Mouse (Mus musculus): ENCODE data around the gene Heatr5a.

Heatr5a gene

DNA sequence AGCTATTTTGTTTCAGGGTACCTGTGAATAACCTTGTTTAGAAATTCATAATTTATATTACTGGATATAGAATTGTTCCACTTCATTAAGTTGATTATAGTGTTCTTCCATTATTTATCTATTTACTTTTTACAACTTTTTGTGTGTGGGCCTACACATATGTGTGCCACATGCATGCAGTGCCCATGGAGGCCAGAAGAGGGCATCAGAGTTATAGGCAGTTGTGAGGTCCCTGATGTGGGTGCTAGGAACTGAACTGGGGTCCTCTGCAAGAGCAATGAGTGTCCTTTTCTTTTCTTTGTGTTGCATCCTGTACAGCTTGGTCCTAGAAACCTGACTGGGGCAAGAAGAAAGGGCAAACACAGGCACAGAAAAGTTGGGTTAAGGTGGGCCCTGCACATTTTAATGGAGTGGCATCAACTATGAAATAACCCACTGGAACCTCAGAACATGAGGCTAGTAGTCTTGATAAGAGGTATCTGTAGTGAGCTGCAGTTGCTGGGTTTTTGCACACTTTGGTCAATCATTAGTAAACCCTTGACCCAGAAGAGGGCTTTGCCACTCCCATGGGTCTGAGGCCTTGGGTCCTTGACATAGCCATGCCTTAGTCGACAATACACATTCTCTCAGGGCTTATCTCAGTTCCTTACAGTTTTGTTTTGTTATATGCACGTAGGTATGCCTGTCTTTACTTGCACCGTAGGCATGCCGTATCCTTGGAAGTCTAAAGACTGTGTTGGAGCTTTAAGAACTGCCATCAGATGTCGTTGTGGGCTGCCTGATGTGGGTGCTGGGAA is 1.3 kb upstream of the Heatr5a start:
- DNase-seq (ENCODE audit: low spot score in 2 of 2), result no peak

DNA sequence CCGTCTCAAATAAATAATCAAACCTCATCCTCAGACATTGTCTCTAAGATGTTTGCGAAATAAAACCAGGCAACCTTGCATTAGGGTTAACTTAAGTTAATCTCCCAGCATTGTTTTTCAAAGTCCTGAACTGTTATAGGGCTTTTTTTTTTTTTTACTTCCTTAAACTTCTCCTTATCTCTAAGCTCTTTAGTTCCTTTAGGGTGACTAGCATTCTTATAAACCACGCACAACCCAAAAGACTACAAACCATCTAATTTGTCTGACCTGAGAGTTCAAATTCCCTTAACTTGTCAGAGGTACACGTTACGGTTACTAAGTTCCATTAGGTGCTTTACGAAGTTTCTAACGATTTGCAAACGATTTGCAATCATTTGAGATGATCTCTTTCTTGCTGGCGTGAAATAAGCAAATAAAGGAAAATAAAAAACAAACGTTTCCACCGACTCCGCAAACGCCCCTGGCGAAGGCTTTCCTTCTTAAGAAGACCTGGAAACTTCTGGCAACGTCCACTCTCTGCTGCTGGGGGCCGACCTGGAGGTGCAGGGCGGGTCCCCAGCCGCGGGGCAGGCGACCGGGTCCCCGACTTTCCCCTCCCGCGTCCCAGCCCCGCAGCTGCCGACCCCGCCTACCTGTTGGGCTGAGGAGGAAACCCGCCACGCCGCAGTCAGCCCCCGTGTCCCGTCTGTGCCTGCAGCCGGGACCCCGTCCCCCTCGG is 610 bp downstream of the Heatr5a start:
- DNase-seq (ENCODE audit: low spot score in 2 of 2), result no peak

DNA sequence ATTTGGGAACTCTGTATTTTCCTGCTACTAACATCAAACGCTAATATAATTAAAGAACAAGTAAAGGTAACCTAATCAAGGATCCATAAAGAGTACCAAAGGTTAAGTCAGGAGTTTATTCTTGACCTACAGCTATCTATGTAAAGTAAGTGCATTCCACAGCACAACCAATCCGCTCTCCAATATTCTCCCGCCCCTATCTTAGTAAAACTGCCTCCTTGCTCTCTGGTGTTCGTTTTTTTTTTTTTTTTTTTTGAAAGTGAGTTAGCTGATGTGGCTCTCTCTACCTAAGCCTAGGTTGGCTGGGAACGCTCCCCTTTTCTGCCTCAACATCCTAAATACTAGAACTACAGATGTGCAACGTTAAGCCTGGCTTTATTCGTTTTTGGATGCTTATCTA is 1.2 kb downstream of the Heatr5a start:
- no peak for DNase-seq (ENCODE audit: low spot score in 2 of 2)

DNA sequence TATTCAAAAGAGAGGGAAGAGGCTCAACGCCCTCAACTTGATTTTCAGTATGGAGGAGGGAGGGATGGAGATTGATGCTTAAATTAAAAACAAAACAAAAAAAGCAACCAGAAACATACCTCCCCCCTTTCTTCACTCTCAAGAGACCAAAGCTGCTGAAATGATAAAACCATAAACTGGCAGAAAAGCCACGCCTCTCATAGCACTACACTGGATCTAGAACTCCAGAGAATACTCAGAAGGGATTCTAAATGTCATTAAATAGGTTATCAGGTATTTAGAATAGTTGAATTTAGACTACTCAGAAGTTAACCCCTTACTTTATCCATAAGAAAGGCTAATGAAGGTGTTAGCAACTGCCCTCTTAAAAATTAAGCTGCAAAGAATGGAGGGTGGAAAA is 2.0 kb downstream of the Heatr5a start:
- no peak for DNase-seq (ENCODE audit: low spot score in 2 of 2)

DNA sequence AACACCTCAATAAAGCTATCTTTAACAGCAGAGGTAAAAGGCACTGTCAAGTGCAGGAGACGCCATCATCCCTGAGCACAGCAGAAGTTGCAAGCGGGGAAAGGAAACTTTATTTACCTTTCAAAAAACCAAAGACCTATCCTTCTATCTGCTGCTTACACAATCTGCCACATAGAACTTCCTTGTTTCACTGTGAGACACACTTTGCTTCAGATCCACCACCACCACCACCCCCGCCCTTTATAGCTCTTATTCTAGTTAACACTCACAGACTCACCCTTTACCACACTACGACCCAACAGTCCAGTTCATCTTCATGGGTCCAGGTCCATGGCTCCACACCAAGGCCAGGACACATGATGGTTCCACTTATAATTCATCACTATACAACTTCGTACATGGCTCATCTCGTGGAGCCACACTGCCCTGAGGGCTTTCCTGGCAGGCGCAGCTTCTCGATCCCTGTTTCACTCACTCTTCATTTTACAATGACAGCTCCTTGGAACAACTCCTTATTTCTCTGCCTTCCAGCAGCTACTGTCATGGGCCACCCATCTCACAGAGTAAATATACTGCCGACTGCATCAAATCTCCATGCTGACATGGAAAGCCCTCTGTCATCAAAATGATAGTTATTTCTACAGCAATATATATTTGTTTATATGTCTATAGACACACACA is 3.1 kb downstream of the Heatr5a start:
- DNase-seq (ENCODE audit: low spot score in 2 of 2), result no peak

DNA sequence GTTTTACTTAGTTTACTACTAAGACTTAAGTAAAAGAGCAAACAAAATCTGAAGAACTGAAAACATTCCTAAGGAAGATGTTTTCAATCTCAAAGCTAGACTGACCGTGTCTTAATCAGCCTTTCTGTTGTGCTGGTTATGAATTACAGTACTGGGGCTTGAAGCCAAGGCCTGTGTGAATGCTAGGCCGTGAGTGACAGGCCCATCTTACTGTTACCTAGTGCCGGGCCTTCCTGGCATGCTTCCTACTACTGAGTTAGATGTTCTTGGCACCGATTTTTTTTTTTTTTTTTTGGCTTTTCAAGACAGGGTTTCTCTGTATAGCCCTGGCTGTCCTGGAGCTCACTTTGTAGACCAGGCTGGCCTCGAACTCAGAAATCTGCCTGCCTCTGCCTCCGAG is 13.5 kb downstream of the Heatr5a start:
- no peak for DNase-seq (ENCODE audit: low spot score in 2 of 2)

DNA sequence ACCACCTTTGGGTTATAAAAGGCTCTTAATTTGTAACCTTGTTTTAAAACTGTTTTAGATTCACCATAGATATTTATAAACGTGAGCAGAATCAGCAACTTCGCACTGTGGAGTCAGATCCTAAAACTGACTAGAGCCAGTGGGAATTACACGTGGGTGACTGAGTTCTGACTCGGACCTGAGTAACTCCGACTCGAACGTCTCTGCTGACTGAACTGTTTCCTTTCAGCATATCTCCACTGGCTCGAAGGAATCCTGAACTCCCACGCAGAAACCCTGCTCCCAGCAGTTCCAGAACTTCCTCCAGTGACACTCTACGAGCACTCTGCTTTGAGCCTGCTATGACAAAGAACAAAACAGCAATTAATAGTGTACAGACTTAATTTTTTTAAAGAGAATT is 18.8 kb downstream of the Heatr5a start:
- no peak for DNase-seq (ENCODE audit: low spot score in 2 of 2)

DNA sequence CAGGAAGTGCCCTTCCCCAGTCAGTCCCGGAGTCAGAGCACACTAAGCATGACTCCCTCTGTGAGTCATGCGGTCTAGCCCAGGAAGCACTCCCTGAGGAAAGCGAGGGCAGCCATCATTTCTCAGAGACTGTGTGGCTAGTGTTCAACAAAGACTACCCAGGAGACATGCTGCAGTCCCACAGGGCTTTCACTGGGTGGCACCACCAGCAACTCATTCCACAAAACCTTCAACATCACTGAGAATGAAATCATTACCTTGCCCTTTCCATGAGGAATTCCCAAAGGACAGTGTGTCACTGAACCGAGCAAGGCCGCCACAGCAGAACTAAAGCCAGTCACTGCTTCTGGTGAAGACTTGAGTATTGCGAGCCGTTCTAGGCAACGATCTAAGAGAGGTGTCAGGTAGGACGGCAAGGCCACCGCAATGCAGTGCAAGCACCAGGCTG is 23.6 kb downstream of the Heatr5a start:
- DNase-seq (ENCODE audit: low spot score in 2 of 2), result no peak

DNA sequence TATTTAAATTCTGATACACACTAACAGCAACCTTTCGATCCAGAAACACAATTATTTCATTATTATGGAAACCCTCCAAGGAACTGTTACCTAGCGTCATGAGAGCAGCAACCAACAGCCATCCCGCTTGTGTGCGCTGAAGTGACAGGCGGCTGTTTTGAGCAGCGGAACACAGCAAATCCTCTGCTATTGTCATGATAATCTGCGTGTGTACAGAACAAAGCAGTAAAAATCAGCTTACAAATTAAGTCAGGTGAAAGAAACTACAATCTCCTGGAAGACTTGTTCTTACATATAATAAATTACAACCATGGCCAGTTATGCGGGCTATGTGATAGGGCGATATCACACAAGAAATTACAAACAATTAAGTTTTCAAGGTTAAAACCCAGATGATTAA is 25.8 kb downstream of the Heatr5a start:
- no peak for DNase-seq (ENCODE audit: low spot score in 2 of 2)

DNA sequence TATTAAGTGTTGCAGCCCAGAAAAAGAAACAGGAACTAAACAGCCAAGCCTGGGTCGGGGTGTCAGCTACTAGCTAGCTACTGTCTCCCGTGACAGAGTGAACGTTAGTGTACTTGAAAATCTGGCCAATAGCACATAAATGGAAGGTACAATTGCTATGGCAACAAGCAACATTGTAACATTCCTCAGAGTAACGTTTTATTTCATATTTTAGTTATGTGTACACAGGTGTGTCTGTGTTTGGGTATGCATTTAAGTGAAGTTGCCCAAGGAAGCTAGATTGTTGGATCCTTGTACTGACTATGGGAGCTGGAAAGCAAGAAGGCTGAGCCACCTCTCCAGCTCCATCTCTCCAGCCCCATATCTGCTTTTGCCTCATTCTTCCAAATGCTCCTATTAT is 31.3 kb downstream of the Heatr5a start:
- no peak for DNase-seq (ENCODE audit: low spot score in 2 of 2)

DNA sequence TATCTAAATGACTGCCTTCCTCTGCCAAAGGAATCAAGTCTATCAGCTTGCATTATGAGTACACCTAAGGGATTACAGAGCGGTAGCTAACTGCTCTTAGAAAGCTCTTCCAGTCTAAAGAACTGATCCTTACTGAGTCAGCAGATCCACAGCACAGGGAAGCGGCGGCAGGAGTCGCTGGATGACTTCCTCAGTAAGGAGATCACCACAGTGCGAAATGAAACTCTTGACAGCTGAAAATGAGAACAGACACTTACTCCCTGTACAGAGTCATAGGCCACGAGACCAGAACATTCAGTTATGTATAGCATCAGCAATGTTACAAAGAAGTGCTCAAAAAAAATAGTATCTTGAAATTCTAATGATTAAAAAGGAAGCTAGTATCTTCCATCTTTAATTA is 33.2 kb downstream of the Heatr5a start:
- no peak for DNase-seq (ENCODE audit: low spot score in 2 of 2)

DNA sequence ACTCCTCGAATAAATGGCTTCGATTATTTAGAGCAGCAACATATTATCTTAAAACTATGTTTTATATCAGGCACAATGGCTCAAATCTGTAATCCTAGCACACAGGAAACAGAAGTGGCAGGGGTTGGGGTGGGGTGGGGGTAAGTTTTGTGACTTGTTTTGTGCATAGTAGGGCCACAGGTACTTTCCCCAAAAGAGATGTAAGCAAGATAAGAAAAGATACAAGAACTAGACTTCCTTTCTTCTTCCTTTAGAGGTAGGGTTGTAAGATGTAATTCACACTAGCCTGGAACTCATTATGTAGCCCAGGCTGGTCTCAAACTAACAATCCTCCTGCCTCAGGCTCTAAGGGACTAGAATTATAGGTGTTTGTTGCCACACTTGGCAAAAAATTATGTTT is 41.5 kb downstream of the Heatr5a start:
- no peak for DNase-seq (ENCODE audit: low spot score in 2 of 2)

DNA sequence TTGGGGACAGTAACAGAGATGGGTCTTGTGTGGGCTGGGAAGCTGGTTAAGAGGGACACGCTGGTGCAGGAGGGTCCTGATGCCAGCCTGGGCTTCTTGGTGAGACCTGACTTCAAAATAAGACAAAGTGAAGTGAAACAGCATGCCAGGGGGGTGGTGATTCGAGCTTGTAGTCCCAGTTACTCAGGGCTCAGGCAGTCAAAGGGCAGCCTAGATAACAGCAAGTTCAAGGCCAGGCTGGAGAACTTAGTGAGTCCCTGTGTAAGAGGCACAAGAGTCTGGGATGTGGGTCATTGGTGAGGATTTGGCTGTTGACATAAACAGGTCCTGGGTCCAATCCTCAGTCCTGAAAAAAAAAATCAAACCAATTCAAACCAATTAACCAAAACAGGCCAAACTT is 53.9 kb downstream of the Heatr5a start:
- DNase-seq (ENCODE audit: low spot score in 2 of 2), result no peak

DNA sequence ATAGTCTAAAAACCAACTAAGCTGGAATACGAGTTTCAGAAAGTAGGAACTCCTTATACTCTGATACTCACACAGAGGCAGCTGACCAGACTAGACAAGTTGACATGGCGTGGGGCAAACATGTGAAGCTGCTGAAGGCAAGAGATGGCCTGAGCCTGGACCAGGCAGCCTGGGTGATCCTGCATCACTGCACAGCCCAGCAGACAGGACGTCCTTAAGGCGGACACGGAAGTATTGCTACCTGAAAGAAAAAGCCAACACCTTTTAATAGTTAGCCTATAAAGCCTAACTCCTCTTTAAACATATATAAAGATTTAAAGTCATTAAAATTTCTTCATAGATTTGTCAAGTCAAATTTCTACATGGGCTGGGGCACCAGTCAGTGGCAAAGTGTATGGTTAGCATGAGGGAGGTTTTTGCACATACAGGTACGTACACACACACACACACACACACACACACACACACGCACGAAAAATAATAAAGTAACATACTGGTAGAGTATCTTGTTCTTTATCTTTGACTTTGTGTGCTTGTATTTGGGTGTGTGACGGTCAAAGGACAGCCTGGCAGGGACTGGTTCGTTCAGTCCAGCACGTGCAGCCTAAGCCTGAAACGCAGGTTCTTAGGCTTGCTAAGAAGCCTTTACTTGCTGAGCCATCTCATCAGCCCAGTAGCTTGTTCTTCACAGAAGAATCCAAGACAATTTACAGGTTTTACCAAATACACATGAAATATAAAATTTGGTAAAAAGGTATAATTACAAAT is 56.0 kb downstream of the Heatr5a start:
- DNase-seq (ENCODE audit: low spot score in 2 of 2), result no peak

DNA sequence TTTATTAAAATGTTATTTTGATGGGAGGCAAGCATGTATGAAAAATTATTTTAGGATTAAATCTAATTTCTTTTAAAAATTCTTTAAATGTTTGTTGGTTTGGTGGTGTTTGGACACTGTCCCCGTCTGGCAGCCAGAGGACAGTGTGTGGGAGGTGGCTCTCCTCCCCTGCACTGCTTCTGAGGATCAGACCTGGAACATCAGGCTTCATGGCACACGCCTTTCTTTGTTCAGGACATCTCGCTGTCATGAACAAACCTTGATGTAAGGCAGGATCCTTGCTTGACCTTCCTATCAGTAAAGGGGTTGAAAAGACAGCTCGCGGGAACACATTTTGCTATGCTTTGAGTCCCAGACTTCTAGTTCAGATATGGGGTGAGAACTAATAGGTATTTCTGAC is 61.9 kb downstream of the Heatr5a start:
- DNase-seq (ENCODE audit: low spot score in 2 of 2), result no peak

DNA sequence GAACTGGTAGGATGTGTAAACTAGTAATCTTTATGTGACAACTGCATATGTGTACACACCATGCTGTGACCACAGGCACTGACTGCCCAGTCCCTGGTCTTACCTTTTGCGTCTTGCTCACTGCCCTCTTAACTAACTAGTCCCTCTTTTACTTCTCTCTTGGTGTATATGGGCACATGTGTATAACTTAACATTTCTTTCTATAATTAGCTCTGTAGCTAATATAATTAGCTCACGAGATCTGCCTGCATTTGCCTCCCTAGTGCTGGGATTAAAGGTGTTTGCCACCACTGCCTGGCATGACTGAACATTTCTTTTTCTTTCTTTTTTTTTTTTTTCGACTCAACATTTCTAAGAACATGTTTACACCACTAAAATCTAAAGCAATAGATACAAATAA is 63.6 kb downstream of the Heatr5a start:
- no peak for DNase-seq (ENCODE audit: low spot score in 2 of 2)

DNA sequence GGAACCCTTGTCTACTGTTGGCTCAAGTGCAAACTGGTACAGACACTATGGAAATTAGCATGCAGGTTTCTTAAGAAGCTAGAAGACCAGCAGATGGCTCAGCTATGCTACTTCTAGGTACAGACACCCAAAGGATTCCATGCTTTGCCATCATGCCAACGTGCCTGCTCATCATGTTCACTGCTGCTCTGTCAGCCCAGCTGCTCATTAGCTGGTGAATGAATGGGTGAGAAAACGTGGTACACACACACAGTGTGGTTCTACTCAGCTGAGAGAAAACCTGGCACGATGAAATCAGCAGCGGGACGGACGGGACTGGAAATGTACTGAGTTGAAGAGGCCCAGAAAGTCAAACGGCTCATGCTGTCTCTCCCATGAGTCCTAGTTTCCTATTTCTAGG is 70.6 kb downstream of the Heatr5a start:
- DNase-seq (ENCODE audit: low spot score in 2 of 2), result peak; percentile 16 to 28

DNA sequence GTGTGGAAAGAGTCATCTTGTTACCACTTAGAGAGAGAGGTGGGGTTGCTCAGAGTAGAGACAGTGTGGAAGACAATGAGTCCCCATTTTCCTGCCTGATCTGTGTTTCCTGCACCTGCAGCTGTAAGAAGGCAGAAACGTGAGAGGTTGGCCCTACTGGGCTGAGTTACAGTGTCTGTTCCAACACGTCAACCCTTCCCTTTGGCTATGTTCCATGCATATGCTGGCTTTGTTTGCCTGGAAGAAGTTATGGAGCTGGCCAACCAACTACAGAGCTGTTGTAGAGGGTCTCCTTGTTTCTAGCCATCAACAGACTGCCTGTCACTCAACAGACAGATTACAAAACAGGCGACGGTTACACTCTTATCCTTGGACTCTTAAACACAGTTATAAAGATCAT is 74.2 kb downstream of the Heatr5a start:
- DNase-seq (ENCODE audit: low spot score in 2 of 2), result no peak

DNA sequence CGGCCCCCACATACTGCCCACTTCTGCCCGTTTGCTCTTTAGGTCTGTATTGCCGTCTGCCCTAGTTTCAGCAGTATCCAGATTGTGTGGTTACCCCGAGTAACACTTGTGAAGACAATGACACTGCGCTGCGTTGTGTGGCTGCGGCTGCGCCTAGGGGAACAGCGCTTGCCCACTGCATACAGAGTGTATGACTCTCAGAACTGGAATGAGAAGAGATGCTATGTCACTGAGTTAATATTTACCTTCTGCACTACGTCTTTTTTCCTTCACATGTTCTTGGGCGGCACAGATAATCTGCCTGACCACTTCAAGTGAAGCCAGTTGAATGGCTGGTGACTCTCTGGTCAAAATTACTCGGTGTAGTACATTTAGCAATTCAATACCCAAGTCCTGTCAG is 82.5 kb downstream of the Heatr5a start:
- no peak for DNase-seq (ENCODE audit: low spot score in 2 of 2)

DNA sequence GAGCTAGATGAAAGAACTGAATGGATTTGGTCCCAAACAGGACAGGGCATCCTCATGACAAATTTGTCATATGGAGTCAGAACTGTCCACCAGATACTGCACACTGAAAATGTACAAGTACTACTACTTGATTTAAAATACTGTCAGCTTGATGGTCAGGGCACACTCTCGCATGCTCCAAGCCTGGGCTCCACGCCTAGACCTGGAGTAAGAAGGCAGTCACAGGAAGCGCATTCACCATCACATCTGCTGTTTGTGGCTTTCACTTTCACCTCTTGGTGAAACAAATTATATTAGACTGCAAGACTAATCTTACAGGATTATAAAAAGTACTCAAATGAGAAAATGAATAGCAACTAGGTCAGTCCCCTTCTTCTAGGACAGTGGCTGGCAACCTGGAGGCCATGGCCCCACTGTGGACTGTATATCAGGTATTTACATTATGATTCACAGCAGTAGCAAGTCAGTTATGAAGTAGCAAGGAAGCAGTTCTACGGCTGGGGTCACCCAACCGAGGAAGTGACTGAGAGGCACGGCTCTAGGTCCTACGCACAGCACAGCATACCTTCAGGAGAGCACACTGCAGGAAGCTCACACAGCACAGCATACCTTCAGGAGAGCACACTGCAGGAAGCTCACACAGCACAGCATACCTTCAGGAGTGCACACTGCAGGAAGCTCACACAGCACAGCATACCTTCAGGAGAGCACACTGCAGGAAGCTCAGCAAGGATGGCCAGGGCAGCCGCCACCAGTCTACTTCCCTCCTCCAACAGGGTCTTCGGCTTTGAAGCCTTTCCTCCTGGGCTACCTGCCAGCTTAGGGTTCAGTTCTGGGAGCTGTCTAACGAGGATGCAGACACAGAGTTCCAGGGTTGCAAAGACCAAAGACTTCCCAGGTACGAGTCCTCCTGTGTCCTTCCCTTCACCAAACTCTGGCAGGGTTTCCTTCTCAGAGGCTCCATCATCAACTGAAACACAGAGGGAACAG is 83.5 kb downstream of the Heatr5a start:
- no peak for DNase-seq (ENCODE audit: low spot score in 2 of 2)

DNA sequence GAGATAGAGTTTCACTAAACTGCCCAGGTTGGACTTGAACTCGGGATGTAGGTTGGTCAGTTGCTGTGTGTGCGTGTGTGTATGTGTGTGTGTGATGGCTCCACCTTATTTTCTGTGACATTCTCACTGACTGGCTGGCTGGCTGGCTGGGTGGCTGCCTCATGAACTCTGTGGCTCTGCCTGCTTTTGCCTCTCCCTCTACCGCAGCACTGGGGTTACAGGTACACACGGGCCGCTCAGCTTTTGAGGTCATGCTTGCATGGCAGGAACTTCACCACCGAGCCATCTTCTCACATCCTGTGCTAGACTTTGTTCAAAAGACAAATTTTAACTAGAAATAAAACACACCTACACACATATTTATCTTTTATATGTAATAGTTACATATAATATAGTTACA is 84.8 kb downstream of the Heatr5a start:
- no peak for DNase-seq (ENCODE audit: low spot score in 2 of 2)
